Mouse (Mus musculus): Measurements from ENCODE around the gene Tmem255a. TPM values are rescaled to one million over a fixed set of nuclear protein-coding genes. Genes with fewer than 3 reads are reported as not detected.

Tmem255a gene
- polyA plus RNA-seq, 1 experiment from 2014 or later: 40.7 TPM

Small RNA genes within 50 kb of the gene (microRNA-seq; reads per million reads assigned to microRNA genes)
- gene Mir3110: not detected

Other genes with a start within 250 kb of the Tmem255a start
- gene Btg1-ps1, start 233.6 kb downstream of the Tmem255a start, polyA plus RNA-seq (2014; fragmentation: Nextera tagmentation; extraction: Ambion mirVana): not detected in 2 replicates
- gene Btg1-ps2, start 209.3 kb downstream of the Tmem255a start, polyA plus RNA-seq (2014; fragmentation: Nextera tagmentation; extraction: Ambion mirVana): not detected in 2 replicates
- gene Rhox10, start 186.0 kb downstream of the Tmem255a start, polyA plus RNA-seq (2014; fragmentation: Nextera tagmentation; extraction: Ambion mirVana): not detected in 2 replicates
- gene Rhox11, start 167.3 kb downstream of the Tmem255a start, polyA plus RNA-seq (2014; fragmentation: Nextera tagmentation; extraction: Ambion mirVana): not detected in 2 replicates
- not detected in 2 replicates for gene Rhox12, start 141.5 kb downstream of the Tmem255a start, polyA plus RNA-seq (2014; fragmentation: Nextera tagmentation; extraction: Ambion mirVana)
- gene Rhox13, start 131.2 kb downstream of the Tmem255a start, polyA plus RNA-seq (2014; fragmentation: Nextera tagmentation; extraction: Ambion mirVana): not detected in 2 replicates
- 7.5 and 7.6 TPM in 2 replicates for gene Zbtb33, start 62.6 kb downstream of the Tmem255a start, polyA plus RNA-seq (2014; fragmentation: Nextera tagmentation; extraction: Ambion mirVana)
- not detected in 2 replicates for gene Atp1b4, start 63.7 kb upstream of the Tmem255a start, polyA plus RNA-seq (2014; fragmentation: Nextera tagmentation; extraction: Ambion mirVana)
- gene Lamp2, start 204.0 kb upstream of the Tmem255a start, polyA plus RNA-seq (2014; fragmentation: Nextera tagmentation; extraction: Ambion mirVana): 173 and 184 TPM in 2 replicates

All from stomach, embryonic 14.5 days (tissue).